Mouse (Mus musculus): ENCODE measurements around the gene Olfr768. TPM values are rescaled to one million over a fixed set of nuclear protein-coding genes. Genes with fewer than 3 reads are reported as not detected.
"Not testable (repeated sequence)": the region's sequence is repeated elsewhere in the genome, so short reads cannot be mapped to it uniquely, and the experiment has no call there.

Olfr768 gene
- not detected in 2 replicates for polyA plus RNA-seq (2015; fragmentation: Nextera tagmentation; extraction: Ambion mirVana)

- Histone ChIP-seq H3K27me3 (replicated peaks; ENCODE audit: control insufficient read depth, insufficient read depth, low read length) (no peaks in the 10 kb centered on the region), H3K9me3 (ENCODE audit: control insufficient read depth, low read length) (no peaks in the 10 kb centered on the region), H3K4me1 (replicated peaks; ENCODE audit: control insufficient read depth, insufficient read depth, low read length) (no peaks in the 10 kb centered on the region), H3K36me3 (ENCODE audit: control insufficient read depth, insufficient read depth) (no peaks in the 10 kb centered on the region), H3K4me3 (replicated peaks; ENCODE audit: low read length) (no peak within 1 kb of the TSS), H3K9ac (replicated peaks; ENCODE audit: low read depth, low read length) (no peak within 1 kb of the TSS), H3K4me2 (ENCODE audit: low read length) (no peak within 1 kb of the TSS), H3K27ac (ENCODE audit: low read length) (no peak within 1 kb of the TSS)
- WGBS: 82% methylated on average over 1 of the region's 1 CpGs
- no peak for ATAC-seq
Observed at GRCm38 (mm10) chr10:129099275-129099674, at the start of gene Olfr768. Gene Olfr768, minus strand, starts transcription at chr10:129099375.

DNA sequence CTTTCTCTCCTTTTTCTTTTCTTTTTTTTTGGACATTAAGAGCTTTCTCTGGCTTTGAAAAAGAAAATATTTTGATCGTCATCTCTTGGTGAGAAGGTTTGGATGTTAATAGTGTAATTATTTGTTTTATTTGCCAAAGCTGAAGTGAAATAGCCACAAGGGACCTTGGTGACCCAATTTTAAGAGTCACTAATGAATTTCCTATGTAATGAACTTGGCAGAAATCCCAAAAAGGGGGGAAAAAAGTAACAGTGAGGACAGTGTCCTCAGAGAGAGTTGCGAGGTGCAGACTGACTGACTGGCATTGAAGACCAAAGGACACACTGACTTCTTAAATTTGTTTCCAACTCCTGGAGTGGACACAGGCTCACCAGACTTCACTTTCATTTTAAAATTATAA lies 39.7 kb upstream of the Olfr768 start, which contains the start of gene Olfr770:
Olfr770 (minus strand) TSS at position 101 of the 400 bp plus-strand sequence.
- no peaks in the 10 kb centered on the region for H3K9me3 ChIP-seq (ENCODE audit: control insufficient read depth, low read length)
- no peaks in the 10 kb centered on the region for H3K4me1 ChIP-seq (replicated peaks; ENCODE audit: control insufficient read depth, insufficient read depth, low read length)
- no peak within 1 kb of the TSS for H3K4me2 ChIP-seq (ENCODE audit: low read length)
- H3K27ac ChIP-seq (ENCODE audit: low read length): no peak within 1 kb of the TSS
- ATAC-seq: no peak
- no peak within 1 kb of the TSS for H3K4me3 ChIP-seq (replicated peaks; ENCODE audit: low read length)
- H3K36me3 ChIP-seq (ENCODE audit: control insufficient read depth, insufficient read depth): no peaks in the 10 kb centered on the region
- no peaks in the 10 kb centered on the region for H3K27me3 ChIP-seq (replicated peaks; ENCODE audit: control insufficient read depth, insufficient read depth, low read length)
- no peak within 1 kb of the TSS for H3K9ac ChIP-seq (replicated peaks; ENCODE audit: low read depth, low read length)
- 47% methylated on average over 2 of the region's 2 CpGs for WGBS

DNA sequence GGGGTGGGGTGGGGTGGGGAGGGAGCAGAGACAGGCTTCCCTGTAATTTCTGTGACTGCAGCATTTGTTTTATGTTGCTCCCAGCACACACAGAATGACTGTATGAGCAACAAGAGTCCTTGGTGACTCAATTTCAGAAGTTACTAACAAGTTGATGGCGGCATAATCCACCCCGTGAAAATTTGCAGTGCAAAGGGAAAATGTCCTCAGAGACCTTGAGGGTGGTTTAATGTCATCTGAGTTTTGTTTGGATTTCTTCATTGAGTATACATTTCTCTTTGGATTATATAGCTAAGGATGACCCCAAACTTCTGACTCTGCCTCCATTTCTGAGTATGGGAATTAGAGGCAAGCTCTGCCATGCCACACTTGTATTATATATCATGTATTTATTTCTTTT lies 18.6 kb upstream of the Olfr768 start, which contains the start of gene Olfr769:
Olfr769 (minus strand) TSS at position 101 of the 400 bp plus-strand sequence.
- no peaks in the 10 kb centered on the region for H3K4me1 ChIP-seq (replicated peaks; ENCODE audit: control insufficient read depth, insufficient read depth, low read length)
- H3K9ac ChIP-seq (replicated peaks; ENCODE audit: low read depth, low read length): no peak within 1 kb of the TSS
- 80% methylated on average over 2 of the region's 2 CpGs for WGBS
- H3K4me2 ChIP-seq (ENCODE audit: low read length): no peak within 1 kb of the TSS
- H3K9me3 ChIP-seq (ENCODE audit: control insufficient read depth, low read length): no peaks in the 10 kb centered on the region
- H3K36me3 ChIP-seq (ENCODE audit: control insufficient read depth, insufficient read depth): no peaks in the 10 kb centered on the region
- H3K27ac ChIP-seq (ENCODE audit: low read length): no peak within 1 kb of the TSS
- ATAC-seq: no peak
- no peak within 1 kb of the TSS for H3K4me3 ChIP-seq (replicated peaks; ENCODE audit: low read length)
- no peaks in the 10 kb centered on the region for H3K27me3 ChIP-seq (replicated peaks; ENCODE audit: control insufficient read depth, insufficient read depth, low read length)

- WGBS: 91% methylated on average over 3 of the region's 3 CpGs
- Histone ChIP-seq H3K9ac (replicated peaks; ENCODE audit: low read depth, low read length) (no peak overlapping the region), H3K4me3 (replicated peaks; ENCODE audit: low read length) (no peak overlapping the region)
Observed at GRCm38 (mm10) chr10:129115146-129115545, 16.0 kb upstream of the Olfr768 start.

GRCm38 (mm10) chr10:129101231-129101630 lies 2.1 kb upstream of the Olfr768 start:
- Histone ChIP-seq H3K4me3 (replicated peaks; ENCODE audit: low read length) (no peak overlapping the region), H3K9ac (replicated peaks; ENCODE audit: low read depth, low read length) (no peak overlapping the region), H3K4me1 (replicated peaks; ENCODE audit: control insufficient read depth, insufficient read depth, low read length) (no peaks in the 10 kb centered on the region), H3K27ac (ENCODE audit: low read length) (no peak overlapping the region), H3K27me3 (replicated peaks; ENCODE audit: control insufficient read depth, insufficient read depth, low read length) (no peaks in the 10 kb centered on the region), H3K36me3 (ENCODE audit: control insufficient read depth, insufficient read depth) (no peaks in the 10 kb centered on the region), H3K9me3 (ENCODE audit: control insufficient read depth, low read length) (no peaks in the 10 kb centered on the region), H3K4me2 (ENCODE audit: low read length) (no peak overlapping the region)
- no peak for ATAC-seq
- 50% methylated on average over 3 of the region's 3 CpGs for WGBS

More at GRCm38 (mm10) chr10:129115146-129115545, 16.0 kb upstream of the Olfr768 start:
- H3K9me3 ChIP-seq (ENCODE audit: control insufficient read depth, low read length): no peaks in the 10 kb centered on the region
- H3K27me3 ChIP-seq (replicated peaks; ENCODE audit: control insufficient read depth, insufficient read depth, low read length): no peaks in the 10 kb centered on the region
- ATAC-seq: no peak
- H3K4me2 ChIP-seq (ENCODE audit: low read length): no peak overlapping the region
- no peaks in the 10 kb centered on the region for H3K4me1 ChIP-seq (replicated peaks; ENCODE audit: control insufficient read depth, insufficient read depth, low read length)
- H3K27ac ChIP-seq (ENCODE audit: low read length): no peak overlapping the region
- H3K36me3 ChIP-seq (ENCODE audit: control insufficient read depth, insufficient read depth): no peaks in the 10 kb centered on the region

- not testable (repeated sequence) for H3K36me3 ChIP-seq (ENCODE audit: control insufficient read depth, insufficient read depth); H3K9ac ChIP-seq (replicated peaks; ENCODE audit: low read depth, low read length); H3K4me3 ChIP-seq (replicated peaks; ENCODE audit: low read length); ATAC-seq; H3K27me3 ChIP-seq (replicated peaks; ENCODE audit: control insufficient read depth, insufficient read depth, low read length); H3K9me3 ChIP-seq (ENCODE audit: control insufficient read depth, low read length); H3K27ac ChIP-seq (ENCODE audit: low read length); H3K4me1 ChIP-seq (replicated peaks; ENCODE audit: control insufficient read depth, insufficient read depth, low read length); H3K4me2 ChIP-seq (ENCODE audit: low read length)
Observed at GRCm38 (mm10) chr10:129082810-129083209, 16.4 kb downstream of the Olfr768 start, which contains the start of gene Olfr767. Gene Olfr767, minus strand, starts transcription at chr10:129082910.

- no peak within 1 kb of the TSS for H3K27ac ChIP-seq (ENCODE audit: low read length)
- no peaks in the 10 kb centered on the region for H3K4me1 ChIP-seq (replicated peaks; ENCODE audit: control insufficient read depth, insufficient read depth, low read length)
- no peaks in the 10 kb centered on the region for H3K9me3 ChIP-seq (ENCODE audit: control insufficient read depth, low read length)
- no peaks in the 10 kb centered on the region for H3K36me3 ChIP-seq (ENCODE audit: control insufficient read depth, insufficient read depth)
- 46% methylated on average over 2 of the region's 2 CpGs for WGBS
- H3K9ac ChIP-seq (replicated peaks; ENCODE audit: low read depth, low read length): no peak within 1 kb of the TSS
- no peaks in the 10 kb centered on the region for H3K27me3 ChIP-seq (replicated peaks; ENCODE audit: control insufficient read depth, insufficient read depth, low read length)
- H3K4me2 ChIP-seq (ENCODE audit: low read length): no peak within 1 kb of the TSS
- no peak within 1 kb of the TSS for H3K4me3 ChIP-seq (replicated peaks; ENCODE audit: low read length)
- ATAC-seq: no peak
Observed at GRCm38 (mm10) chr10:129068877-129069276, 30.3 kb downstream of the Olfr768 start, which contains the start of gene Olfr766-ps1. Gene Olfr766-ps1, minus strand, starts transcription at chr10:129068977.

DNA sequence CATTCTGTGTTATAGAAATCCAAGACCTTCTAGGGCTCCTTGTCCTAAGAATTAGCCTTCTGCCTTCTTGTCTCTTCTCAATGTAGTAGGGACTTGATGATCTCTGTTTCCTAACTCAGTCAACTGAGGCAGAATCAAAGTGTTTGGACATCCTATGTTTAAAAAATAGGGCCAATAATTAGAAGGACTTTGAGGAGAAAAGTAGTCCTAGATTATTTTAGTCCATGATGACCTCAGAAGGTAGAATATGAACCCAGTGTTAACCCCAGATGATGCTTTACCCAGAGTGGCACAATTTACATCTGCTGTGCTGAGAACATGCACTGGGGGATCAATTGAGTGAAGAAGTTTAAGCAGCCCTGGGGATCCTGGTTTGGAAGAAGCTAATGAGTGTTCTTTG lies 49.3 kb downstream of the Olfr768 start, which contains the start of gene Olfr765:
Olfr765 (minus strand) TSS at position 101 of the 400 bp plus-strand sequence.
- not testable (repeated sequence) for H3K9ac ChIP-seq (replicated peaks; ENCODE audit: low read depth, low read length); H3K9me3 ChIP-seq (ENCODE audit: control insufficient read depth, low read length); H3K4me2 ChIP-seq (ENCODE audit: low read length); H3K4me1 ChIP-seq (replicated peaks; ENCODE audit: control insufficient read depth, insufficient read depth, low read length); H3K27me3 ChIP-seq (replicated peaks; ENCODE audit: control insufficient read depth, insufficient read depth, low read length); H3K4me3 ChIP-seq (replicated peaks; ENCODE audit: low read length); H3K27ac ChIP-seq (ENCODE audit: low read length); H3K36me3 ChIP-seq (ENCODE audit: control insufficient read depth, insufficient read depth); ATAC-seq

Measured in forebrain, embryonic 16.5 days (tissue).